ENCODE assay signal across 10 mouse cellular contexts in genomic region chr1:151025049-151025773, GRCm38 (mm10). TPM values are rescaled to one million over a fixed set of nuclear protein-coding genes. Genes with fewer than 3 reads are reported as not detected.
DNase-seq lines count a peak whose midpoint lies in the region; ATAC-seq lines count a peak whose summit lies in the region.
"Had no signal": no experiment of that assay in that cellular context is flagged by ENCODE, and none has a peak within 500 bp of the region (broad histone marks: within the 10 kb centered on the region; RNA-seq: fewer than 3 reads in every experiment).

No protein-coding gene starts in this region.

- H3K4me3 ChIP-seq in embryonic facial prominence, embryonic 14.5 days (ENCODE audit: low read depth, low read length), result no peak overlapping the region
- no peak overlapping the region for H3K4me3 ChIP-seq in hindbrain, embryonic 12.5 days
- H3K4me3 ChIP-seq: embryonic facial prominence, embryonic 15.5 days; neural tube, embryonic 12.5 days had no signal

- H3K4me1 ChIP-seq in embryonic facial prominence, embryonic 14.5 days (ENCODE audit: control insufficient read depth, insufficient read depth, low read length), result no peaks in the 10 kb centered on the region
- no peaks in the 10 kb centered on the region for H3K4me1 ChIP-seq in hindbrain, embryonic 12.5 days
- H3K4me1 ChIP-seq: embryonic facial prominence, embryonic 15.5 days; neural tube, embryonic 12.5 days had no signal

- no peak overlapping the region for H3K9ac ChIP-seq in embryonic facial prominence, embryonic 14.5 days (ENCODE audit: low read depth, low read length)
- no peak overlapping the region for H3K9ac ChIP-seq in hindbrain, embryonic 12.5 days
- H3K9ac ChIP-seq: embryonic facial prominence, embryonic 15.5 days; neural tube, embryonic 12.5 days had no signal

- H3K4me2 ChIP-seq in embryonic facial prominence, embryonic 14.5 days (ENCODE audit: low read depth, low read length), result no peak overlapping the region; the same call in 1 of the 2 replicates
- H3K4me2 ChIP-seq in hindbrain, embryonic 12.5 days (replicated peaks), result no peak overlapping the region
- H3K4me2 ChIP-seq: embryonic facial prominence, embryonic 15.5 days; neural tube, embryonic 12.5 days had no signal

- WGBS in embryonic facial prominence, embryonic 14.5 days, result 73% methylated on average over 19 of the region's 19 CpGs
- WGBS in large intestine, adult 2 months, result 41% methylated on average over 19 of the region's 19 CpGs
- WGBS in hindbrain, embryonic 12.5 days, result 84% methylated on average over 19 of the region's 19 CpGs

- no peak for ATAC-seq in embryonic facial prominence, embryonic 14.5 days (ENCODE audit: low read depth)
- peak; percentile 70 for ATAC-seq in monocyte, adult 5-6 weeks (replicated peaks; ENCODE audit: insufficient number of reproducible peaks, low FRiP score, low TSS enrichment, poor library complexity, severe bottlenecking)
- no peak for ATAC-seq in erythroid progenitor cell, adult 5-6 weeks (replicated peaks; ENCODE audit: low FRiP score, poor library complexity, severe bottlenecking)
- ATAC-seq in hindbrain, embryonic 12.5 days (ENCODE audit: low FRiP score), result no peak

- H3K27ac ChIP-seq in embryonic facial prominence, embryonic 14.5 days (replicated peaks; ENCODE audit: low read depth, low read length), result no peak overlapping the region
- no peak overlapping the region for H3K27ac ChIP-seq in hindbrain, embryonic 12.5 days
- H3K27ac ChIP-seq: embryonic facial prominence, embryonic 15.5 days; neural tube, embryonic 12.5 days had no signal

- H3K36me3 ChIP-seq in embryonic facial prominence, embryonic 14.5 days (ENCODE audit: control insufficient read depth, insufficient read depth, low read length), result no peaks in the 10 kb centered on the region
- no peaks in the 10 kb centered on the region for H3K36me3 ChIP-seq in hindbrain, embryonic 12.5 days
- H3K36me3 ChIP-seq: embryonic facial prominence, embryonic 15.5 days; neural tube, embryonic 12.5 days had no signal

- no peaks in the 10 kb centered on the region for H3K9me3 ChIP-seq in embryonic facial prominence, embryonic 14.5 days (ENCODE audit: control insufficient read depth, low read length)
- no peaks in the 10 kb centered on the region for H3K9me3 ChIP-seq in hindbrain, embryonic 12.5 days (replicated peaks)
- H3K9me3 ChIP-seq: embryonic facial prominence, embryonic 15.5 days; neural tube, embryonic 12.5 days had no signal

- peak; percentile 24 for DNase-seq in adrenal gland, postnatal 14 days
- DNase-seq in adrenal gland, postnatal 10 days, result no peak
- peak; percentile 35 for DNase-seq in embryonic facial prominence, embryonic 14.5 days (ENCODE audit: low spot score)
- peak; percentile 45 for DNase-seq in large intestine, adult 2 months (ENCODE audit: low read depth, low spot score)
- DNase-seq in frontal cortex, postnatal 36 days (ENCODE audit: low spot score in 2 of 2), result no peak

- no peaks in the 10 kb centered on the region for H3K27me3 ChIP-seq in embryonic facial prominence, embryonic 14.5 days (replicated peaks; ENCODE audit: control insufficient read depth, insufficient read depth, low read length)
- no peaks in the 10 kb centered on the region for H3K27me3 ChIP-seq in hindbrain, embryonic 12.5 days
- H3K27me3 ChIP-seq: embryonic facial prominence, embryonic 15.5 days; neural tube, embryonic 12.5 days had no signal

RNA-seq across cellular contexts. Expression of gene Hmcn1, which starts 32.0 kb away (rescaled TPM):
- total RNA-seq in adrenal gland, postnatal 14 days (2021), result 4.2 and 6.9 TPM in 2 replicates
- total RNA-seq in adrenal gland, postnatal 10 days (2021), result 10 to 100 TPM in 1 of 2 experiments, 1 to 10 TPM in 1; 5.9 to 11.2 TPM
- 30.7 and 36.5 TPM in 2 replicates for polyA plus RNA-seq in embryonic facial prominence, embryonic 14.5 days (2014; fragmentation: Nextera tagmentation; extraction: Ambion mirVana)
- polyA plus RNA-seq in large intestine, adult 2 months (2012; rRNA removed), result 2.5 and 6.8 TPM in 2 replicates
- total RNA-seq in monocyte, adult 5-6 weeks (2017), result not detected in 3 replicates
- not detected in 2 replicates for total RNA-seq in erythroid progenitor cell, adult 5-6 weeks (2015; ENCODE audit: low replicate concordance)
- not detected in 2 replicates for total RNA-seq in erythroid progenitor cell, adult 5-6 weeks (2017; ENCODE audit: low replicate concordance)
- 11.8 and 14.0 TPM in 2 replicates for polyA plus RNA-seq in hindbrain, embryonic 12.5 days (2016; fragmentation: Nextera tagmentation; extraction: Ambion mirVana)

Comparison
In these comparisons a context has a peak if more than half of its experiments do, and no peak if none do; other contexts are left out.
1. DNase-seq: peak in adrenal gland, postnatal 14 days (single experiment), embryonic facial prominence, embryonic 14.5 days (single experiment) and large intestine, adult 2 months (single experiment); none in adrenal gland, postnatal 10 days (single experiment) and frontal cortex, postnatal 36 days (0 of 2).